Comparison of ENCODE assay signal across 8 mouse cellular contexts in the genomic region with DNA sequence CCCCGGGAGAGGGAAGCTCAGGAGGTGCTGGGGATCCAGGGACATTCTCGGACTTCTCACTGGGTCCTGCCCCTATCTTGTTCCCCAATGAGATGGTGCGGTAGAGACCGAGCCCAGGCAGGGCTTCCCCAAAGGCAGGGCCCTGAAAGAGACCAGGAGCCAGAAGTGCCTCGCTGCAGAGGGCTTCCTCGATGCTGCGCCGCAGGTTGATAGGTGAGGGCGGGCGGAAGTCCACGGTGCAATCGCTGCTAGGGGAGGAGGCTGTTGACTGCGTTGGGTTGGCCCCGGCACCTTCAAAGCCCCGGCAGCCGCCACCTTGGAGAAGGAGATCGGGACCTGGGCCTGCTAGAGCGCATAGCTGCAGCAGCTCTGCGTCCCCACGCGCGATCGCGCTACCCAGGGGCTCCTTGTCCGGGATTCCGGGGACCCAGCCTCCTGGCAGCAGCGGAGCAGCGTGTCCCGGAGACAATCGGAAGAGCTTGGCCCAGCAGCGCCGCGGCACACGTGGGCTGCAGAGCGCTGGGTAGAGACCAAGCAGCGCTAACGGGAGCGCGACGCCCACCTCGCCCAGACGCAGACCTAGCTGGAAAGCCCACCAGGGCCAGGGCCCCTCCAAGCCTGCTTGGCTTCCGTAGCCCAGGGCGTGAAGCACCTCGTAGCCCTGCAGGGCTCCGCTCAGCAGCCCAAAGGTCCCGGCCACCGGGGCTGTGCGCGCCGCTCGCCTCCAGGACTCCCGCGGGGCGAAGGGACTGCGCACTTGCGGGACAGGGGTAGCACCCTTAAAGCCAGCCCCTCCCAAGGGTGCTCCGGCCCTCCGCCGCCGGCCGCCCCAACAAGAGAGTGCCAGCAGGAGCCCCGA. TPM values are rescaled to one million over a fixed set of nuclear protein-coding genes. Genes with fewer than 3 reads are reported as not detected.
DNase-seq lines count a peak whose midpoint lies in the region; ATAC-seq and TF ChIP-seq lines count a peak whose summit lies in the region.

No protein-coding gene starts in this region.

- no peaks in the 10 kb centered on the region for H3K4me1 ChIP-seq in bone marrow macrophage, adult 2 months (ENCODE audit: control insufficient read depth, insufficient read depth, low read length)
- H3K4me1 ChIP-seq in forebrain, embryonic 11.5 days (replicated peaks; ENCODE audit: control insufficient read depth, insufficient read depth, low read length) = peaks cover 4% of the 10 kb centered on the region
- H3K4me1 ChIP-seq in intestine, embryonic 14.5 days (replicated peaks; ENCODE audit: control insufficient read depth, insufficient read depth, low read length) = peaks cover 15% of the 10 kb centered on the region
- H3K4me1 ChIP-seq in liver, postnatal 0 days (ENCODE audit: insufficient read depth) = peaks cover 10% of the 10 kb centered on the region
- H3K4me1 ChIP-seq in olfactory bulb, adult 2 months (ENCODE audit: control insufficient read depth, insufficient read depth, low read length) = peaks cover 19% of the 10 kb centered on the region

- no peaks in the 10 kb centered on the region for H3K36me3 ChIP-seq in forebrain, embryonic 11.5 days (ENCODE audit: control insufficient read depth, insufficient read depth, low read length)
- no peaks in the 10 kb centered on the region for H3K36me3 ChIP-seq in intestine, embryonic 14.5 days (ENCODE audit: control insufficient read depth, insufficient read depth, low read length)
- no peaks in the 10 kb centered on the region for H3K36me3 ChIP-seq in liver, postnatal 0 days (replicated peaks; ENCODE audit: insufficient read depth, low read length)

- under 1% methylated on average over 62 of the region's 63 CpGs for WGBS in forebrain, embryonic 11.5 days
- under 1% methylated on average over 59 of the region's 63 CpGs for WGBS in intestine, embryonic 14.5 days
- under 1% methylated on average over 57 of the region's 63 CpGs for WGBS in liver, postnatal 0 days (ENCODE audit: insufficient replicate concordance)
- WGBS in olfactory bulb, adult 2 months = 11% methylated on average over 63 of the region's 63 CpGs

- no peak for TF ChIP-seq CTCF in layer of hippocampus, adult 2 months (conservative IDR thresholded peaks at IDR 0.05)
- TF ChIP-seq CTCF in bone marrow macrophage, adult 2 months (IDR thresholded peaks at IDR 0.05; ENCODE audit: low read depth, low read length) = no peak
- no peak for TF ChIP-seq CTCF in liver, postnatal 0 days (IDR thresholded peaks at IDR 0.05; ENCODE audit: low read depth)
- no peak for TF ChIP-seq CTCF in olfactory bulb, adult 2 months (IDR thresholded peaks at IDR 0.05; ENCODE audit: insufficient read depth, low read depth, low read length)

- H3K27me3 ChIP-seq in forebrain, embryonic 11.5 days (ENCODE audit: control insufficient read depth, insufficient read depth, low read length) = peaks cover 47% of the 10 kb centered on the region
- H3K27me3 ChIP-seq in intestine, embryonic 14.5 days (replicated peaks; ENCODE audit: control insufficient read depth, insufficient read depth, low read length) = peaks cover 57% of the 10 kb centered on the region
- peaks cover 79% of the 10 kb centered on the region for H3K27me3 ChIP-seq in liver, postnatal 0 days (ENCODE audit: insufficient read depth, low read length)

- peak overlapping the region; percentile 64 for H3K4me3 ChIP-seq in layer of hippocampus, adult 2 months
- H3K4me3 ChIP-seq in bone marrow macrophage, adult 2 months (ENCODE audit: insufficient read depth, low read length) = peak overlapping the region; percentile 47
- peak overlapping the region; percentile 43 for H3K4me3 ChIP-seq in forebrain, embryonic 11.5 days (ENCODE audit: low read depth, low read length)
- peak overlapping the region; percentile 51 for H3K4me3 ChIP-seq in intestine, embryonic 14.5 days (ENCODE audit: low read depth, low read length)
- H3K4me3 ChIP-seq in liver, postnatal 0 days (ENCODE audit: low read depth, low read length) = peak overlapping the region; percentile 52
- H3K4me3 ChIP-seq in olfactory bulb, adult 2 months (ENCODE audit: insufficient read depth, low read depth, low read length) = peak overlapping the region; percentile 55

- DNase-seq in layer of hippocampus, adult 2 months (ENCODE audit: low spot score in 2 of 2) = no peak
- DNase-seq in layer of hippocampus, adult 11-12 months (ENCODE audit: low spot score) = no peak
- DNase-seq in forebrain, embryonic 11.5 days (ENCODE audit: low spot score) = peak; percentile 75
- DNase-seq in intestine, embryonic 14.5 days (ENCODE audit: low spot score) = peak; percentile 73
- peak; percentile 33 for DNase-seq in liver, postnatal 0 days
- DNase-seq in layer of hippocampus, postnatal 14 days (ENCODE audit: low spot score in 2 of 2) = no peak

- no peak for TF ChIP-seq EP300 in liver, postnatal 0 days (IDR thresholded peaks at IDR 0.05; ENCODE audit: low read depth)

- peak overlapping the region; percentile 64 for H3K9ac ChIP-seq in forebrain, embryonic 11.5 days (ENCODE audit: low read length)
- peak overlapping the region; percentile 51 for H3K9ac ChIP-seq in intestine, embryonic 14.5 days (ENCODE audit: low read length)
- peak overlapping the region; percentile 51 for H3K9ac ChIP-seq in liver, postnatal 0 days (replicated peaks)

- H3K9me3 ChIP-seq in forebrain, embryonic 11.5 days (ENCODE audit: control insufficient read depth, low read length) = no peaks in the 10 kb centered on the region
- no peaks in the 10 kb centered on the region for H3K9me3 ChIP-seq in intestine, embryonic 14.5 days (ENCODE audit: control insufficient read depth, low read length)
- no peaks in the 10 kb centered on the region for H3K9me3 ChIP-seq in liver, postnatal 0 days (ENCODE audit: low read length)

- ATAC-seq in forebrain, embryonic 11.5 days (replicated peaks; ENCODE audit: low FRiP score) = peak; percentile 60
- peak; percentile 56 for ATAC-seq in intestine, embryonic 14.5 days (replicated peaks; ENCODE audit: low FRiP score, low TSS enrichment, low read depth)
- ATAC-seq in liver, postnatal 0 days = peak; percentile 62

- H3K4me2 ChIP-seq in forebrain, embryonic 11.5 days (ENCODE audit: low read depth, low read length, severe bottlenecking) = peak overlapping the region; percentile 99
- H3K4me2 ChIP-seq in intestine, embryonic 14.5 days (ENCODE audit: low read length) = peak overlapping the region; percentile 99
- peak overlapping the region; percentile 81 for H3K4me2 ChIP-seq in liver, postnatal 0 days (ENCODE audit: low read depth, low read length)

- H3K27ac ChIP-seq in layer of hippocampus, adult 2 months = peak overlapping the region; percentile 52
- H3K27ac ChIP-seq in bone marrow macrophage, adult 2 months (ENCODE audit: insufficient read depth, low read depth, low read length) = no peak overlapping the region
- H3K27ac ChIP-seq in forebrain, embryonic 11.5 days (ENCODE audit: low read depth, low read length) = no peak overlapping the region
- no peak overlapping the region for H3K27ac ChIP-seq in intestine, embryonic 14.5 days (ENCODE audit: low read depth)
- H3K27ac ChIP-seq in liver, postnatal 0 days (ENCODE audit: low read depth) = no peak overlapping the region
- no peak overlapping the region for H3K27ac ChIP-seq in olfactory bulb, adult 2 months (ENCODE audit: insufficient read depth, low read depth, low read length)

- no peak for TF ChIP-seq POLR2A in bone marrow macrophage, adult 2 months (IDR thresholded peaks at IDR 0.05; ENCODE audit: borderline replicate concordance, low read depth, low read length)
- TF ChIP-seq POLR2A in olfactory bulb, adult 2 months (IDR thresholded peaks at IDR 0.05; ENCODE audit: insufficient read depth, low read depth, low read length) = no peak

RNA-seq across cellular contexts. Expression of a gene that starts 5.5 kb away (rescaled TPM):
- total RNA-seq in layer of hippocampus, adult 2 months (2021) = 10 to 100 TPM; 43.6 to 51.0 TPM
- polyA plus RNA-seq in bone marrow macrophage, adult 2 months (2012; ENCODE audit: insufficient read depth, insufficient read length, missing spikeins) = 42.5 and 43.8 TPM in 2 replicates
- 73.3 and 74.8 TPM in 2 replicates for polyA plus RNA-seq in forebrain, embryonic 11.5 days (2014; fragmentation: Nextera tagmentation; extraction: Ambion mirVana)
- polyA plus RNA-seq in intestine, embryonic 14.5 days (2014; fragmentation: Nextera tagmentation; extraction: Ambion mirVana) = 44.6 and 49.7 TPM in 2 replicates
- polyA plus RNA-seq in liver, postnatal 0 days (2015; fragmentation: Nextera tagmentation; extraction: Ambion mirVana) = 6.6 and 8.2 TPM in 2 replicates
- not detected in 2 replicates for polyA plus RNA-seq in olfactory bulb, adult 2 months (2012; ENCODE audit: insufficient read depth, insufficient read length, low replicate concordance, missing spikeins)
- total RNA-seq in layer of hippocampus, postnatal 14 days (2021) = 10 to 100 TPM; 36.1 to 36.3 TPM

RNA-seq across cellular contexts. Expression of a gene that starts 9.1 kb away (rescaled TPM):
- 1 to 10 TPM; 2.6 to 2.7 TPM for total RNA-seq in layer of hippocampus, adult 2 months (2021)
- polyA plus RNA-seq in bone marrow macrophage, adult 2 months (2012; ENCODE audit: insufficient read depth, insufficient read length, missing spikeins) = not detected in 2 replicates
- 0.67 and 0.95 TPM in 2 replicates for polyA plus RNA-seq in forebrain, embryonic 11.5 days (2014; fragmentation: Nextera tagmentation; extraction: Ambion mirVana)
- polyA plus RNA-seq in intestine, embryonic 14.5 days (2014; fragmentation: Nextera tagmentation; extraction: Ambion mirVana) = 0.52 and 0.78 TPM in 2 replicates
- polyA plus RNA-seq in liver, postnatal 0 days (2015; fragmentation: Nextera tagmentation; extraction: Ambion mirVana) = not detected in 2 replicates
- not detected in 2 replicates for polyA plus RNA-seq in olfactory bulb, adult 2 months (2012; ENCODE audit: insufficient read depth, insufficient read length, low replicate concordance, missing spikeins)
- total RNA-seq in layer of hippocampus, postnatal 14 days (2021) = 1 to 10 TPM; 4.8 TPM

RNA-seq across cellular contexts. Expression of a gene that starts 45.9 kb away (rescaled TPM):
- total RNA-seq in layer of hippocampus, adult 2 months (2021) = 10 to 100 TPM; 40.7 to 47.5 TPM
- polyA plus RNA-seq in bone marrow macrophage, adult 2 months (2012; ENCODE audit: insufficient read depth, insufficient read length, missing spikeins) = 32.8 and 35.0 TPM in 2 replicates
- polyA plus RNA-seq in forebrain, embryonic 11.5 days (2014; fragmentation: Nextera tagmentation; extraction: Ambion mirVana) = 38.3 and 40.0 TPM in 2 replicates
- polyA plus RNA-seq in intestine, embryonic 14.5 days (2014; fragmentation: Nextera tagmentation; extraction: Ambion mirVana) = 47.5 and 48.1 TPM in 2 replicates
- 7.3 and 7.7 TPM in 2 replicates for polyA plus RNA-seq in liver, postnatal 0 days (2015; fragmentation: Nextera tagmentation; extraction: Ambion mirVana)
- polyA plus RNA-seq in olfactory bulb, adult 2 months (2012; ENCODE audit: insufficient read depth, insufficient read length, low replicate concordance, missing spikeins) = not detected in 2 replicates
- total RNA-seq in layer of hippocampus, postnatal 14 days (2021) = 10 to 100 TPM; 59.5 to 62.0 TPM

Comparison
In these comparisons a context has a peak if more than half of its experiments do, and no peak if none do; other contexts are left out.
1. DNase-seq: peak in forebrain, embryonic 11.5 days (single experiment), intestine, embryonic 14.5 days (single experiment) and liver, postnatal 0 days (single experiment); none in layer of hippocampus, adult 2 months (0 of 2), layer of hippocampus, adult 11-12 months (single experiment) and layer of hippocampus, postnatal 14 days (0 of 2).
2. Peak in every context shown above with its lines, with median percentiles within 50 percentile points of each other: H3K4me3 ChIP-seq, ATAC-seq, H3K4me2 ChIP-seq and H3K9ac ChIP-seq.